Mouse (Mus musculus): ENCODE data around the gene Fntb.

DNA sequence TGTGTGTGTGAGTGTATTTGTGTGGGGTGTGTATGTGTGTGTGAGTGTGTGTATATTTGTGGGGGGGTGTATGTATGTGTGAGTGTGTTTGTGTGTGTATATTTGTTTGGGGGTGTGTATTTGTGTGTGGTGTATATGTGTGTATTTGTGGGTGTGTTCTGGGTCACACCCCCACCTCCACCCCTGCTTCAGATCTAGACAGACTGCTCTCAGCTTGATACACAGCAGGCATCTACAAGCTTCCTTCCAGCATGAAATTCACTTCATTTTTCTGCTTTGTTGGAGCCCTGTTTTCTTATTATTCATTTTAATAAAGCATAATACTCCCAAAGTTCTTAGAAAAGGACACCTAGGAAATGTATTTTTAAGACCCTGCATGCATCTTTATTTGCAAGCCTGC, 132.8 kb downstream of the Fntb start:
- TF ChIP-seq POLR2A (IDR thresholded peaks at IDR 0.05; ENCODE audit: extremely low read depth, insufficient read depth, low read length) (no peak), CTCF (IDR thresholded peaks at IDR 0.05; ENCODE audit: extremely low read depth, insufficient read depth, low read length) (no peak)
